Mouse (Mus musculus) erythroblast, embryonic 14.5 days (primary cell): ENCODE measurements around the gene Scn4b. TPM values are rescaled to one million over a fixed set of nuclear protein-coding genes. Genes with fewer than 3 reads are reported as not detected.
A peak's percentile ranks its signal among the peaks of the same experiment; 100 is the strongest.

Experiments used
- H3K27me3 ChIP-seq: 2 replicates; pipeline ENCODE4 v1.6.1; 2012; ENCODE audit warnings: inconsistent platforms; ENCODE audit not compliant: control insufficient read depth
- H3K36me3 ChIP-seq: 2 replicates; pipeline ENCODE4 v1.6.1; 2012; ENCODE audit warnings: mild to moderate bottlenecking, inconsistent platforms; ENCODE audit not compliant: control insufficient read depth
- H3K4me1 ChIP-seq: 2 replicates; pipeline ENCODE4 v1.6.1; 2012; ENCODE audit warnings: inconsistent platforms; ENCODE audit not compliant: control insufficient read depth
- H3K4me3 ChIP-seq: replicated peaks from 2 replicates; pipeline ENCODE3; 2012; ENCODE audit warnings: moderate library complexity, mild to moderate bottlenecking, inconsistent platforms
- H3K9me3 ChIP-seq: 2 replicates; pipeline ENCODE4 v1.6.1; 2012; ENCODE audit warnings: low read length, inconsistent platforms, mixed read lengths; ENCODE audit not compliant: control insufficient read depth
- GATA1 ChIP-seq: IDR thresholded peaks from 2 replicates; pipeline ENCODE4 v1.6.1; 2012; ENCODE audit warnings: low read length, inconsistent platforms, mixed read lengths
- TAL1 ChIP-seq: IDR thresholded peaks from 3 replicates; pipeline ENCODE4 v1.6.1; 2012; ENCODE audit warnings: low read length, inconsistent platforms, mixed read lengths
- polyA plus RNA-seq: library from polyadenylated mRNA; stranded (reverse); fragments of >175 nt; gene quantifications from 2 replicates; pipeline ENCODE4 v1.2.3, GENCODE M21; 2012

The Scn4b gene
- polyA plus RNA-seq: not detected in 2 replicates

DNA sequence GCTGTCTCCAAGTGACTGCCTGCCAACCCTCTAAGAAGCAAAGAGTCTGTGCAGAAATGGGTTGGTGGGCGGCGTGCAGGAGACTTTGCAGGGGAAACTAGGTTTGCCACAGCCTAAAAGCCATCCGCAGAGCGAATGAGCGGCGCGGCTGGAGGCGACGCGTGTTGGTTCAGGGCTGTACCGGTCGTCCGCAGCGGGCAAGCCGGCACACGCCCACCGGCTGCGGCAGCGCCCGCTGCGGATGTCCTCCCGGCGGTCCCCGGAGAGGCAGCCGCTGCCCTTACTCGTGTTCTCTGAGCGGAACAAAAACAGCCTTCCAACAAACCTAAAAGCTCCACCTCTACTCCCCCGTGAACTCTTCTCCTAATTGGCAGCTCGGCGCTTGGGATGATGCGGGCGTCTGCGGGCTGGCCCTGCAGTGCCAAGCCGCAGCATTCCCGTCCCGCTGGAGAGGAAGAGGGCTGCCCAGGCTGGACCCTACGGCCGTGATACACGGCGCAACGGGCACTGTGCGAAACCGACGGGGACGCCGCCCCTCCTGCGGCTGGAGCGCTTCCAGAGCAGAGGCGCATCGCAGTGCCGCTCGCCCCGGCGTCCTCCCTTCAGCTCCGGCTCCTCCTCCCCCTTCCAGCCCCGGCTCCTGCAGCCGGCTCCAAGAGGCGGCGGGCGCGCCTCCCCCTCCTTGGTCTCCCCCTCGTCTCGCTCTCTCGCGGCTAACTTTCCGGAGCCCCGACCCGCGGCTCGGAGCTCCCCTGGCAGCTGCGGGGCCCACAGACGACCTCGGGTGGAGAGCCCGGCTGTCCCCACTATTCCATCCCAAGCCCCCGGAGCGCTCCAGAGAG, at the start of gene Scn4b:
TSS of gene Scn4b (plus strand) at position 205 of the 842 bp plus-strand sequence.
- no peak for TF ChIP-seq GATA1
- TF ChIP-seq TAL1: no peak
- H3K36me3 ChIP-seq: no peaks in the 10 kb centered on the region
- H3K4me3 ChIP-seq: peak within 1 kb of the TSS; percentile 26
- peaks cover 61% of the 10 kb centered on the region for H3K27me3 ChIP-seq
- H3K9me3 ChIP-seq: no peaks in the 10 kb centered on the region
- H3K4me1 ChIP-seq: no peaks in the 10 kb centered on the region

DNA sequence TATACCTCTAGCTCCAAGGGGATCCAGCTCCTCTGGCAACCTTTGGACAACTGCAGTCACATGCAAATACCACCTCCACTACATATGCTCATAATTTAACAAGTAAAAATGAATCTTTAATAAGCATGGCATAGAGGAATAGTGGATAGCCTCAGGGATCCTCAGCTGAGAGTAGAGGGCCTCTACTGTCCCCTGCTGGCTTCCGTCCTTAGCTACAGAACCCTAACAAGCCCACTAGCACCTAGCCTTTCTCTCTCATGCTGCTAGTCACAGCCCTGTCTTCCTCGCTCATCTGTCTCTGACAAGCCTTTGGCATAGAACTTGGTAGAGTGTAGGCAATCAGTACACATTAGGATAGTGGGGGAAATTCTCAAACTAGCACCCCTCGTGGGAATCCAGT, 47.4 kb upstream of the Scn4b start:
- Histone ChIP-seq H3K4me3 (no peak overlapping the region), H3K27me3 (0 out of 2 replicates have a peak, but pooled peaks cover 2% of the 10 kb centered on the region), H3K4me1 (no peaks in the 10 kb centered on the region), H3K9me3 (no peaks in the 10 kb centered on the region), H3K36me3 (no peaks in the 10 kb centered on the region)
- TF ChIP-seq TAL1 (no peak), GATA1 (no peak)

DNA sequence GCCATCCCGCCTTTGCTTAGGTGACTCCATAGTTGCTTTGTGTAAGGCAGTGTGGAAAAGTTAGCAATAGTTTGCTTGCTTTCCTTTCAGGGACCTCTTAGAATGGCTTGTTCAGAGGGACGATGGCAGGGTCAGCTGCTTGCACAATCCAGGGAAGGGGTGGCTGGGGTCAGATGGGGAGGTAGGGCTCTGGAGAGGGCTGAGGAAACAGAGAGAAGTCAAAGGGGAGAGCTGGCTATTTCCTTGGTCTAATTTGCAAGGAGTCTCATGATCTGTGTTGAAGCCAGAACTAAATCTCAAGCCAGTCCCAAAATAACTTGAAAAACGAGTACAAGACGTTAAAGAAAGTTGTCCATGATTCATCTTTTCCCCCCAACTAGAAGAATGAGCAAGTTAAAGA, 45.6 kb upstream of the Scn4b start:
- H3K36me3 ChIP-seq: no peaks in the 10 kb centered on the region
- 0 out of 2 replicates have a peak, but pooled peaks cover 2% of the 10 kb centered on the region for H3K27me3 ChIP-seq
- H3K4me3 ChIP-seq: no peak overlapping the region
- no peaks in the 10 kb centered on the region for H3K4me1 ChIP-seq
- TF ChIP-seq GATA1 (no peak), TAL1 (no peak)
- H3K9me3 ChIP-seq: no peaks in the 10 kb centered on the region

DNA sequence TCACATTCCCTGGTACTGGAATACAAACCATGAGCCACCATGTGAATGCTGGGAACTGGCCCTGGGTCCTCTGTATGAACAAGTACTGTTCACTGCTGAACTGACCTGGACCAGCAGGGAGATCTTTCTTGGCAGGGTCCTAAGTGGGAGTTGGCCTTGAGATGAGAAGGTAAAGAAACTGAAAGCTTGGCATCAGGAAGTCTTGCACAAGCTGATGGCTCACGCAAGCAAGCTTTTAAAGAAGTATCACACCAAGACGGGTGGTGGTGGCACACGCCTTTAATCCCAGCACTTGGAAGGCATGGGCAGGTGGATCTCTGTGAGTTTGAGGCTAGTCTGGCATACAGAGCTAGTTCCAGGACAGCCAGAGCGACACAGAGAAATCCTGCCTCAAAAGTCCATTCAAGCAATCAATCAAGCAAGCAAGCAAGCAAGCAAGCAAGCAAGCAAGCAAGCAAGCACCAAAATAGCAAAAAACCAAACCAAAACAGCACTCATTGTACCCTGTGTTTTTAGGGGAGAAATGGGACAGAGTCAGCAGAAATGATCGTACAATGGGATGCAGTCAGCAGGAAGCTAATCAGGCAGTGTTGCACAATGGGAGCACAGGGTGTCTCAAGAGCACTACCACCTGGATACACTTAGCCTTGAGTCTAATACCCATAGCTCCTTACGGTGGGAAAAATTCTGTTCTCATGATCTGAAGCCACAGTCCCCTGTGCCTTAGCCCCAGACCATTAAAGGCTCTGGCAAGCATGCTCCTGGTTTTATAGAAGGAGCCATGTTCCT, 42.9 kb upstream of the Scn4b start:
- 0 out of 2 replicates have a peak, but pooled peaks cover 2% of the 10 kb centered on the region for H3K27me3 ChIP-seq
- no peak overlapping the region for H3K4me3 ChIP-seq
- TF ChIP-seq TAL1 (no peak), GATA1 (no peak)

DNA sequence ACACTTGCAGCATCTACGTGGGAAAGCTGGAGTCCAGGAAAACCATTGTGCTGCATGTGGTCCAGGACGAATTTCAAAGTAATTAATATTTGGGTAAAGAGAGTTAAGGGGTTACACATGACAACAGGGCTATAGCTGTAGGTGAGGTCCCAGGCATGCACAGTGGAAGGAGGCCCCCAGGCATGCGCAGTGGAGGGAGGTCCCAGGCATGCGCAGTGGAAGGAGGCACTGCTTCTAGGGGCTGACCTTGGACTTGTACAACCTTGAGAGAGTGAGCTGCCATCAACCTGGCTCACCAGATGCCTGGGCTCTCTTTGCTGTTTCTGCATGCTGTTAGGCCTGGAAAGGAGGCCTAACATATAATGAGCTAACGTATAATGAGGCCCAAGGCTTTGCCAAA, 40.3 kb upstream of the Scn4b start:
- H3K4me3 ChIP-seq: no peak overlapping the region
- no peaks in the 10 kb centered on the region for H3K27me3 ChIP-seq
- H3K4me1 ChIP-seq: no peaks in the 10 kb centered on the region
- no peaks in the 10 kb centered on the region for H3K9me3 ChIP-seq
- H3K36me3 ChIP-seq: no peaks in the 10 kb centered on the region
- no peak for TF ChIP-seq GATA1
- no peak for TF ChIP-seq TAL1

More for the DNA sequence above, 42.9 kb upstream of the Scn4b start:
- Histone ChIP-seq H3K9me3 (no peaks in the 10 kb centered on the region), H3K4me1 (no peaks in the 10 kb centered on the region), H3K36me3 (no peaks in the 10 kb centered on the region)

DNA sequence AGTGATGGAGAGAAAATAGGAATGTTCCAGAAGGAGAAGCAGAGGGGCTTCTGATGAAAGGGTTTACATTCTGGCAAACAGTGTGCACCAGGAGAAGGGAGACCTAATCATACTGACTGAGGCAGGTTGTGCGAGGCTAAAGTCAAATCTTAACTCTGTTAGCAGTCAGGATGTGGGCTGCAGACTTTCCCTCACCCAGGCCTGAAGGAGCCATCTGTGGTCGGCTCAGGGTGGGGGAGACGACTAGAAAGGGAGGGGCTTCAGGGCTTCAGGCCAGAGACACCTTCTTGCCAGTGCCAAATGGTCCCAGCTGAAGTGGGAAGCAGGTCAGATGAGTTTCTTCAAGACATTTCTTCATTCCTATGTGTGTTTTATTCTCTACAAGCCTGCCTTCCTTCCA, 39.8 kb upstream of the Scn4b start:
- Histone ChIP-seq H3K4me1 (no peaks in the 10 kb centered on the region), H3K9me3 (no peaks in the 10 kb centered on the region), H3K36me3 (no peaks in the 10 kb centered on the region), H3K27me3 (no peaks in the 10 kb centered on the region), H3K4me3 (no peak overlapping the region)
- no peak for TF ChIP-seq TAL1
- no peak for TF ChIP-seq GATA1

DNA sequence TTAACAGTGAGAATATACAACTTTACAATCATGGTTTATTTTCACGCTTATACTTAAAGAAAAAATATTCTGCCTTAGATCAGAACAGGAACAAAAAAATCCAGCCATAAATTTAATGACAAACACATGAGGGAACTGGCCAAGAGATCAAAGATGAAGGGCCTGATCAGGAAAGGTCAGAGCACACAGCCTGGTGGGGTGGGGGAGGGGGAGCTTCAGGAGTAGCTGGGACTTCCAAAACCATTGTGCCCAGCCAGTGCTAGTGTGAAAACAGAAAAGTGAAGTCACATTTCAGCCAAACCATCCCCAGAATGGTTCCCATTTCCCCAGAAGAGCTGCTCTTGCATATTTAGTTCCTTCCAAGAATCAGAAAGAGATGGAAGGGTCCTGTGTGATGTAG, 35.7 kb upstream of the Scn4b start:
- Histone ChIP-seq H3K4me3 (no peak overlapping the region), H3K4me1 (no peaks in the 10 kb centered on the region), H3K9me3 (no peaks in the 10 kb centered on the region), H3K27me3 (no peaks in the 10 kb centered on the region), H3K36me3 (no peaks in the 10 kb centered on the region)
- TF ChIP-seq GATA1 (no peak), TAL1 (no peak)

DNA sequence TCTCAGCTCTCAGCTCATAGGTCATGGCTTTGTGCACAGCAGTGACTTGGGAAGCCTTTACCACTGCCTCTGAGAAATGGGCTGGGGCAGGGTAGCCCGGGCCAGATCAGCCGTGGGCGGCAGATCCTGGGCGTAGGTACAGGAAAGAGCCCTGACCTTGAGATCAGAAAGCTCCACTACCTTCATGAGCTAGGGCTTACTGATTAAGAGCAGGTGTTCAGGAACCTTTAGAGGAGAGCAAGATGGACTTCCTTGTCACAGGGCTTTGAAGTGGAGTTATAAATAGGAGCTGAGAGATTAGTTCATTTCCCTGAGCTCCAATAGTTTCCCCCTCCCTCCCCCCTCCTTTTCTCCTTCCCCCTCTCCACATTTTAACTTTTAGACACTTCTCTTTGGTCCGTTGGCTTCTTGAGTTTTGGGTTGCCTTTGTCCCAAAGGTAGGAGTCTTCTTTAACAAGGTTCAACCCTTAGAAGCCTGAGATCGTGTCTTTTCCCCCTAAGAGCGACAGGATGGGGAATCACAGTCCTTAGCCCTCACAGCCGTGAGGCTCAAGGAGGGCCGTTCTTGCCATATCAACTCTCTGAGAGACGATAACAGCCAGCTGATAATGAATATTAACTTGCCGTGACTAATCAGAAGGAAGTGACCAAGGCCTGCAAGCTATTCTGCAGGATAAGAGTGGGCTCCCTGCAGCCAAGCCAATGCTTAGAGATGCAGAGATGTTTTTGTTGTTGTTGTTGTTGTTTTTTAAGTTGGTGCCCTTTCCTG, 34.8 kb upstream of the Scn4b start:
- TF ChIP-seq GATA1 (no peak), TAL1 (no peak)
- no peaks in the 10 kb centered on the region for H3K9me3 ChIP-seq

More for the DNA sequence above, 34.8 kb upstream of the Scn4b start:
- Histone ChIP-seq H3K36me3 (no peaks in the 10 kb centered on the region), H3K4me1 (no peaks in the 10 kb centered on the region), H3K4me3 (no peak overlapping the region), H3K27me3 (no peaks in the 10 kb centered on the region)
